Mouse (Mus musculus): Measurements from ENCODE around the gene Ftl1-ps1. TPM values are rescaled to one million over a fixed set of nuclear protein-coding genes. Genes with fewer than 3 reads are reported as not detected.

The Ftl1-ps1 gene
- polyA plus RNA-seq, 1 experiment from 2014 or later: 99.0 TPM

GRCm38 (mm10) chr13:74439895-74440294, 40.4 kb downstream of the Ftl1-ps1 start:
- Histone ChIP-seq H3K36me3 (ENCODE audit: control insufficient read depth, insufficient read depth, low read length) (no peaks in the 10 kb centered on the region), H3K9ac (ENCODE audit: low read length) (no peak overlapping the region), H3K9me3 (ENCODE audit: control insufficient read depth, low read length) (peaks cover 8% of the 10 kb centered on the region; the same call in 1 of the 2 replicates), H3K4me3 (ENCODE audit: low read depth, low read length) (no peak overlapping the region), H3K4me1 (replicated peaks; ENCODE audit: control insufficient read depth, insufficient read depth) (no peaks in the 10 kb centered on the region), H3K27ac (replicated peaks) (no peak overlapping the region), H3K27me3 (ENCODE audit: control insufficient read depth, insufficient read depth, low read length) (no peaks in the 10 kb centered on the region), H3K4me2 (replicated peaks; ENCODE audit: low read depth) (no peak overlapping the region)
- DNase-seq (ENCODE audit: low spot score) (no peak), ATAC-seq (ENCODE audit: low FRiP score, low TSS enrichment) (no peak)
- no peak for TF ChIP-seq EP300 (optimal IDR thresholded peaks at IDR 0.05)
- TF ChIP-seq CTCF (IDR thresholded peaks at IDR 0.05; ENCODE audit: low read depth): no peak
- 31% methylated on average over 15 of the region's 19 CpGs for WGBS

MicroRNA genes within 50 kb of the gene (microRNA counts, 519-probe panel; counts per million panel counts)
- not detected for microRNA mmu-miR-692

Small RNAs within 50 kb of the gene (microRNA-seq; reads per million reads assigned to microRNA genes)
- gene Mir692-3: not detected

Other genes with a start within 250 kb of the Ftl1-ps1 start
- gene Exoc3, start 191.0 kb upstream of the Ftl1-ps1 start, polyA plus RNA-seq (2015; fragmentation: Nextera tagmentation; extraction: Ambion mirVana): 43.2 and 44.5 TPM in 2 replicates
- 0.47 and 0.53 TPM in 2 replicates for gene Ahrr, start 107.4 kb upstream of the Ftl1-ps1 start, polyA plus RNA-seq (2015; fragmentation: Nextera tagmentation; extraction: Ambion mirVana)
- gene Pdcd6, start 82.1 kb upstream of the Ftl1-ps1 start, polyA plus RNA-seq (2015; fragmentation: Nextera tagmentation; extraction: Ambion mirVana): 138 and 142 TPM in 2 replicates
- 156 and 171 TPM in 2 replicates for gene Sdha, start 49.4 kb upstream of the Ftl1-ps1 start, polyA plus RNA-seq (2015; fragmentation: Nextera tagmentation; extraction: Ambion mirVana)
- 31.4 and 33.1 TPM in 2 replicates for gene Ccdc127, start 49.4 kb upstream of the Ftl1-ps1 start, polyA plus RNA-seq (2015; fragmentation: Nextera tagmentation; extraction: Ambion mirVana)
- not detected in 2 replicates for gene Lrrc14b, start 35.7 kb upstream of the Ftl1-ps1 start, polyA plus RNA-seq (2015; fragmentation: Nextera tagmentation; extraction: Ambion mirVana)
- gene Zfp72, start 8.9 kb upstream of the Ftl1-ps1 start, polyA plus RNA-seq (2015; fragmentation: Nextera tagmentation; extraction: Ambion mirVana): 1.7 and 2.3 TPM in 2 replicates
- 10.6 and 10.7 TPM in 2 replicates for gene Zfp825, start 94.3 kb downstream of the Ftl1-ps1 start, polyA plus RNA-seq (2015; fragmentation: Nextera tagmentation; extraction: Ambion mirVana)
- gene Erap1, start 239.9 kb downstream of the Ftl1-ps1 start, polyA plus RNA-seq (2015; fragmentation: Nextera tagmentation; extraction: Ambion mirVana): 25.7 and 26.2 TPM in 2 replicates

Measured in stomach, postnatal 0 days (tissue).